Mouse (Mus musculus): ENCODE measurements around the gene Zfp626. TPM values are rescaled to one million over a fixed set of nuclear protein-coding genes. Genes with fewer than 3 reads are reported as not detected.

Gene Zfp626
- polyA plus RNA-seq (2012; rRNA removed), result 3.5 and 3.6 TPM in 2 replicates

GRCm38 (mm10) chr7:27806896-27807295, at the start of gene Zfp626:
Gene Zfp626, plus strand, starts transcription at chr7:27807196.

GRCm38 (mm10) chr7:27838323-27839249, 31.6 kb downstream of the Zfp626 start, which contains the start of gene Zfp59:
Gene Zfp59, plus strand, starts transcription at chr7:27838607.

GRCm38 (mm10) chr7:27857227-27857626, 50.2 kb downstream of the Zfp626 start, which contains the start of gene Zfp607a:
Gene Zfp607a, plus strand, starts transcription at chr7:27857527.

Other genes with a start within 250 kb of the Zfp626 start
- 61.1 and 64.9 TPM in 2 replicates for gene Akt2, start 215.6 kb upstream of the Zfp626 start, polyA plus RNA-seq (2012; rRNA removed)
- gene Ttc9b, start 153.3 kb upstream of the Zfp626 start, polyA plus RNA-seq (2012; rRNA removed), result 87.6 and 93.0 TPM in 2 replicates
- 93.2 and 95.2 TPM in 2 replicates for gene Map3k10, start 132.6 kb upstream of the Zfp626 start, polyA plus RNA-seq (2012; rRNA removed)
- gene Zfp607b, start 117.9 kb upstream of the Zfp626 start, polyA plus RNA-seq (2012; rRNA removed), result 10.1 and 11.0 TPM in 2 replicates
- 35.4 and 36.0 TPM in 2 replicates for gene Zfp60, start 75.8 kb upstream of the Zfp626 start, polyA plus RNA-seq (2012; rRNA removed)
- 5.9 and 6.2 TPM in 2 replicates for gene Zfp59, start 31.4 kb downstream of the Zfp626 start, polyA plus RNA-seq (2012; rRNA removed)
- 1.1 and 1.2 TPM in 2 replicates for gene Zfp607a, start 50.3 kb downstream of the Zfp626 start, polyA plus RNA-seq (2012; rRNA removed)
- gene Zfp974, start 122.3 kb downstream of the Zfp626 start, polyA plus RNA-seq (2012; rRNA removed), result 8.6 and 9.4 TPM in 2 replicates
- 9.6 and 10.5 TPM in 2 replicates for gene Zfp780b, start 172.0 kb downstream of the Zfp626 start, polyA plus RNA-seq (2012; rRNA removed)
- 3.4 and 4.5 TPM in 2 replicates for gene Zfp850, start 206.9 kb downstream of the Zfp626 start, polyA plus RNA-seq (2012; rRNA removed)
- gene Psmc4, start 242.9 kb downstream of the Zfp626 start, polyA plus RNA-seq (2012; rRNA removed), result 228 and 235 TPM in 2 replicates